Mouse (Mus musculus): ENCODE measurements around the gene Mapk12. TPM values are rescaled to one million over a fixed set of nuclear protein-coding genes. Genes with fewer than 3 reads are reported as not detected.
A peak's percentile ranks its signal among the peaks of the same experiment; 100 is the strongest.

Gene Mapk12
- polyA plus RNA-seq, 1 experiment: 12.8 TPM

DNA sequence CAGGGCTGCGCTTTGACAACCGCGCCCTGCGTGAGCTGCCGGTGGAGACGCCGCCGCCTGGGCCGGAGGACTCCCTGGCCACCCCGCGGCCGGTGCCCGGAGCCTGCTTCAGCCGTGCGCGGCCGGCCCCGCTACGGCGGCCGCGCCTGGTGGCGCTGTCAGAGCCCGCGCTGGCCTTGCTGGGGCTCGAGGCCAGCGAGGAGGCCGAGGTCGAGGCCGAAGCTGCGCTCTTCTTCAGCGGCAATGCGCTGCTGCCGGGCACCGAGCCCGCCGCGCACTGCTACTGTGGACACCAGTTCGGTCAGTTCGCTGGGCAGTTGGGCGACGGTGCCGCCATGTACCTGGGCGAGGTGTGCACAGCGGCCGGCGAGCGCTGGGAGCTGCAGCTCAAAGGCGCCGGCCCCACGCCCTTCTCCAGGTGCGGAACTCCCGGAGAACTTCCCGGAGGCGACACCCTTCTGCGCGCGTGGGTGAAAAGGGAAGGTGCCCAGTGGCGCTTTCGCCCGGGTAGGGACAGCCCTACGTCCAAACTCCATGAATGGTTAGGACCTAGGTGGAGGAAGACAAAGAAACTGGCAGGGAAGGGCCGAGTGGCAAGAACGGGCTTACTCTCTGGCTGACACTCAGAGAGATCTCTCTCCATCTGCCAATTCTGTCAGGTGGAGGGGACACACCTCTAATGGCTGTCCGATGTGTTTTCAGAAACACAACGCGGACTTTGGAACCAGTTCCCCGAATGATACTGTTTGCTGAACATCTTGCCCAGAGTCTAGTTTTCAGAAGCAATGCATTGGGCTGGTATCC lies 51.1 kb downstream of the Mapk12 start:
- TF ChIP-seq POLR2A (IDR thresholded peaks at IDR 0.05; ENCODE audit: borderline replicate concordance, extremely low read depth, insufficient read depth, insufficient read length, poor library complexity, severe bottlenecking) (no peak), CTCF (IDR thresholded peaks at IDR 0.05; ENCODE audit: borderline replicate concordance, extremely low read depth, insufficient read depth, insufficient read length) (no peak)
- peak; percentile 13 for DNase-seq (ENCODE audit: low read depth)

- peak; percentile 96 for DNase-seq (ENCODE audit: low read depth)
- TF ChIP-seq POLR2A (IDR thresholded peaks at IDR 0.05; ENCODE audit: borderline replicate concordance, extremely low read depth, insufficient read depth, insufficient read length, poor library complexity, severe bottlenecking) (peak; percentile 97), CTCF (IDR thresholded peaks at IDR 0.05; ENCODE audit: borderline replicate concordance, extremely low read depth, insufficient read depth, insufficient read length) (no peak)
Measured at GRCm38 (mm10) chr15:89088607-89089247, 51.8 kb downstream of the Mapk12 start, which contains the start of gene Selenoo. Gene Selenoo (plus strand): TSS chr15:89089084.

DNA sequence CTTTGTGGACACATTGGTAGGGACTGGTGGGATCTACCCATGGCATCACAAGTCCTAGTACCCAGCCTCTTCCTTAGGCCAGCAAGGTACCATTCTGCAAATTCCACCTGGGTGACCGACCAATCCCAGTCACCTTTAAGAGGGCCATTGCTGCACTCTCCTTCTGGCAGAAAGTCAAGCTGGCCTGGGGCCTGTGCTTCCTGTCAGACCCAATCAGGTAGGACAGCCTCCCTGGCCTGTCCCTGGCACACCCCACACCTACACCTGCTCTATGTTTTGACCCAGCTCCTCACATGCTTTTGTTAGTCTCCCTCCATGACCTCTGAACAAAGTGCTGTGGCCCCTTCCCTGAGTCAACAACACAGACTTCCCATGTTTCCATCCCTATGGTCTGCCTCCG lies 55.7 kb downstream of the Mapk12 start:
- DNase-seq (ENCODE audit: low read depth): no peak
- no peak for TF ChIP-seq POLR2A (IDR thresholded peaks at IDR 0.05; ENCODE audit: borderline replicate concordance, extremely low read depth, insufficient read depth, insufficient read length, poor library complexity, severe bottlenecking)
- no peak for TF ChIP-seq CTCF (IDR thresholded peaks at IDR 0.05; ENCODE audit: borderline replicate concordance, extremely low read depth, insufficient read depth, insufficient read length)

- no peak for DNase-seq (ENCODE audit: low read depth)
- TF ChIP-seq POLR2A (IDR thresholded peaks at IDR 0.05; ENCODE audit: borderline replicate concordance, extremely low read depth, insufficient read depth, insufficient read length, poor library complexity, severe bottlenecking) (no peak), CTCF (IDR thresholded peaks at IDR 0.05; ENCODE audit: borderline replicate concordance, extremely low read depth, insufficient read depth, insufficient read length) (no peak)
Measured at GRCm38 (mm10) chr15:89083906-89084305, 56.6 kb downstream of the Mapk12 start.

Other genes starting within 250 kb of the Mapk12 start
- 0.25 and 0.26 TPM in 2 replicates for gene Ttll8, start 186.3 kb downstream of the Mapk12 start, polyA plus RNA-seq (2012; rRNA removed)
- 15.1 and 20.5 TPM in 2 replicates for gene Mlc1, start 161.7 kb downstream of the Mapk12 start, polyA plus RNA-seq (2012; rRNA removed)
- gene Mov10l1, start 157.8 kb downstream of the Mapk12 start, polyA plus RNA-seq (2012; rRNA removed): not detected in 2 replicates
- 14.7 and 24.0 TPM in 2 replicates for gene Panx2, start 81.0 kb downstream of the Mapk12 start, polyA plus RNA-seq (2012; rRNA removed)
- gene Trabd, start 65.6 kb downstream of the Mapk12 start, polyA plus RNA-seq (2012; rRNA removed): 36.0 and 40.8 TPM in 2 replicates
- 37.9 and 50.7 TPM in 2 replicates for gene Selenoo, start 51.6 kb downstream of the Mapk12 start, polyA plus RNA-seq (2012; rRNA removed)
- 45.9 and 50.3 TPM in 2 replicates for gene Tubgcp6, start 17.6 kb downstream of the Mapk12 start, polyA plus RNA-seq (2012; rRNA removed)
- gene Hdac10, start 12.0 kb downstream of the Mapk12 start, polyA plus RNA-seq (2012; rRNA removed): 33.1 and 58.3 TPM in 2 replicates
- gene Mapk11, start 8.9 kb upstream of the Mapk12 start, polyA plus RNA-seq (2012; rRNA removed): 61.9 and 75.4 TPM in 2 replicates
- 194 and 213 TPM in 2 replicates for gene Plxnb2, start 40.1 kb upstream of the Mapk12 start, polyA plus RNA-seq (2012; rRNA removed)
- gene Dennd6b, start 55.8 kb upstream of the Mapk12 start, polyA plus RNA-seq (2012; rRNA removed): 134 and 196 TPM in 2 replicates
- gene Ppp6r2, start 70.8 kb upstream of the Mapk12 start, polyA plus RNA-seq (2012; rRNA removed): 129 and 168 TPM in 2 replicates
- gene Sbf1, start 174.6 kb upstream of the Mapk12 start, polyA plus RNA-seq (2012; rRNA removed): 186 and 229 TPM in 2 replicates
- gene Adm2, start 182.0 kb upstream of the Mapk12 start, polyA plus RNA-seq (2012; rRNA removed): 0.11 TPM in 1 of 2 replicates, not detected in the other
- not detected in 2 replicates for gene Miox, start 193.7 kb upstream of the Mapk12 start, polyA plus RNA-seq (2012; rRNA removed)
- 26.5 and 32.5 TPM in 2 replicates for gene Lmf2, start 215.0 kb upstream of the Mapk12 start, polyA plus RNA-seq (2012; rRNA removed)
- 126 and 172 TPM in 2 replicates for gene Ncaph2, start 215.0 kb upstream of the Mapk12 start, polyA plus RNA-seq (2012; rRNA removed)
- 30.7 and 37.2 TPM in 2 replicates for gene Sco2, start 233.1 kb upstream of the Mapk12 start, polyA plus RNA-seq (2012; rRNA removed)
- 3.8 and 4.6 TPM in 2 replicates for gene Tymp, start 236.3 kb upstream of the Mapk12 start, polyA plus RNA-seq (2012; rRNA removed)
- 2.4 and 3.2 TPM in 2 replicates for gene Odf3b, start 238.6 kb upstream of the Mapk12 start, polyA plus RNA-seq (2012; rRNA removed)
- 0.01 TPM in 1 of 2 replicates, not detected in the other for gene Klhdc7b, start 244.2 kb upstream of the Mapk12 start, polyA plus RNA-seq (2012; rRNA removed)

All from brain, embryonic 14.5 days (tissue).